Mouse (Mus musculus) right cerebral cortex, postnatal 10 days (tissue): ENCODE measurements around the gene Itgb6.

ENCODE experiments used
- DNase-seq, 2 experiments: peaks; one replicate each; pipeline ENCODE4 v3.0.0; 2021; ENCODE audit warnings: low spot score in 2 of 2

The Itgb6 gene

GRCm38 (mm10) chr2:60622161-60622560, 100.3 kb downstream of the Itgb6 start:
- no peak for DNase-seq

GRCm38 (mm10) chr2:60614758-60615157, 107.7 kb downstream of the Itgb6 start:
- no peak for DNase-seq

- no peak for DNase-seq
Observed at GRCm38 (mm10) chr2:60613857-60614228, 108.6 kb downstream of the Itgb6 start.

- DNase-seq: no peak
Observed at GRCm38 (mm10) chr2:60612906-60613856, 109.3 kb downstream of the Itgb6 start.

- no peak for DNase-seq
Observed at GRCm38 (mm10) chr2:60611622-60612021, 110.8 kb downstream of the Itgb6 start.

- no peak for DNase-seq
Observed at GRCm38 (mm10) chr2:60609436-60610199, 112.8 kb downstream of the Itgb6 start.

- no peak for DNase-seq
Observed at GRCm38 (mm10) chr2:60607980-60608379, 114.5 kb downstream of the Itgb6 start.

GRCm38 (mm10) chr2:60601326-60601725, 121.1 kb downstream of the Itgb6 start:
- no peak for DNase-seq

- DNase-seq: no peak
Observed at GRCm38 (mm10) chr2:60600863-60601262, 121.6 kb downstream of the Itgb6 start.

GRCm38 (mm10) chr2:60583416-60583815, 139.0 kb downstream of the Itgb6 start:
- DNase-seq: no peak

GRCm38 (mm10) chr2:60554561-60554960, 167.9 kb downstream of the Itgb6 start:
- no peak for DNase-seq

- no peak for DNase-seq
Observed at GRCm38 (mm10) chr2:60552902-60553682, 169.4 kb downstream of the Itgb6 start, which contains the start of gene Pla2r1. Gene Pla2r1 (minus strand): TSS chr2:60553308.

GRCm38 (mm10) chr2:60552177-60552901, 170.1 kb downstream of the Itgb6 start:
- DNase-seq: no peak

- DNase-seq: no peak
Observed at GRCm38 (mm10) chr2:60551673-60552072, 170.8 kb downstream of the Itgb6 start.

- no peak for DNase-seq
Observed at GRCm38 (mm10) chr2:60550521-60550920, 171.9 kb downstream of the Itgb6 start.

GRCm38 (mm10) chr2:60549851-60550250, 172.6 kb downstream of the Itgb6 start:
- DNase-seq: no peak
